Mouse (Mus musculus) right cerebral cortex, postnatal 14 days (tissue): ENCODE data around the gene Dpp10.

Source experiments
- DNase-seq: peaks from one replicate; pipeline ENCODE4 v3.0.0; 2022

Dpp10 gene

GRCm38 (mm10) chr1:124044925-124045640 is at the start of gene Dpp10:
Gene Dpp10, minus strand, starts transcription at chr1:124045559.
- DNase-seq, result peak; percentile 53

GRCm38 (mm10) chr1:124048544-124048943 is 3.2 kb upstream of the Dpp10 start:
- DNase-seq, result no peak

- DNase-seq, result peak; percentile 69
Observed at GRCm38 (mm10) chr1:124045761-124046300, 472 bp upstream of the Dpp10 start.

DNA sequence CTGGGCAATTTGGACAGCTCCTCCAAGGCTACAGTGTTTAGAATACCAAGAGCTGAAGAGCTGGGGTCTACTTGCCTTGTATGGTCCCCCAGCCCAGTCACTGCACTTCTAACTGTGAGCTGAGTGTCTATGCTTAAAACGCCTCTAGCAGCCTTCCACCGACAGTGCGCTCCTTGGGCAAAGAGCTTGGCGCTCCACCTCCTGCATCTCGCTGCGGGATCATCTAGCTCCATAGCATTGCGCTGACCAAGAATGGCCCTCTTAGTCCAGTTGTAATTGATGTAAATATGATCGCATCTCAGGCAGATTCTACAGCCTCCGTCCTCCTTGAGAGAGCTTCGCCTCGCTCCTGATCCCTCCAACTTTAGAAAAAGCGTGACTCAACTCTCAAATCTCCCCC is 1.2 kb downstream of the Dpp10 start:
- DNase-seq, result peak; percentile 15

GRCm38 (mm10) chr1:124043421-124043820 is 1.9 kb downstream of the Dpp10 start:
- no peak for DNase-seq

DNA sequence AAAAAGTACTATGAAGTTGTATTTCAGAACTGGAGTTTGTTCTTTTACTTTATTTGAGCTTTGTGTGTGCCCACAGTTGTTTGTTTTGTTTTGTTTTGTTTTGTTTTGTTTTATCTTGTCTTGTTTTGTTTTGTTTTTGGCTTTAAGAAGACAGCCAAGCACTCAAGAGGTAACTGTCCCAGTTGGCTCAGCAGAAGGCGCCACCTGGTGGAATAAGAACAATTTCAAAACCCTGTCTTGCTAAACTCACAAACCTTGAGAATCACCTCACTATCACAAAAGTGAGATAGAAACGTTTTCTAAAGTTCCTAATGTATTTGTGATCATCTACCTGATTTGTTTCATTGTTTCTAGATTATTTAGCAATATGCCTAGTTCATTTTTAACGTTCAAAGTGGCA is 3.8 kb downstream of the Dpp10 start:
- DNase-seq, result peak; percentile 31

- DNase-seq, result no peak
Observed at GRCm38 (mm10) chr1:124035306-124035990, 9.9 kb downstream of the Dpp10 start.

DNA sequence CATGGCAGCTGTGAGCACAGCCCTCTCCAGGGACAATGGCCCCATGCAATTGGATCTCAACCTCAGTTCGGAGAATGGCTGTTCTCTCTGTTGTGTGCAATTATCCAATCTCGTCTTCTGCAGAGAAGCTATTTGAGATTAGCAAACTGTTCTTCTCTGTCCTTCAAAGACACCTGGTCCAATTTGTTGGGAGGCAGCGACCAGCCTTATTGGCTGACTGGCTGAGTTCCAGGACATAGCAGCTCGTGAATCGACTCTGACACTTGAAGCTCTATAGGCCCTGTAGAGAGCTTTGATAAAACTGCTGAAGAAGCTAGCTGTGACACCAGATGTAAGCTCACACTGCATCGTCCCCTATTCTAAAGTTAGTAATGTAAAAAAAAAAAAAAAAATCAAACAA is 12.7 kb downstream of the Dpp10 start:
- DNase-seq, result no peak

GRCm38 (mm10) chr1:124031968-124032367 is 13.4 kb downstream of the Dpp10 start:
- no peak for DNase-seq

- DNase-seq, result no peak
Observed at GRCm38 (mm10) chr1:124002797-124003196, 42.6 kb downstream of the Dpp10 start.

DNA sequence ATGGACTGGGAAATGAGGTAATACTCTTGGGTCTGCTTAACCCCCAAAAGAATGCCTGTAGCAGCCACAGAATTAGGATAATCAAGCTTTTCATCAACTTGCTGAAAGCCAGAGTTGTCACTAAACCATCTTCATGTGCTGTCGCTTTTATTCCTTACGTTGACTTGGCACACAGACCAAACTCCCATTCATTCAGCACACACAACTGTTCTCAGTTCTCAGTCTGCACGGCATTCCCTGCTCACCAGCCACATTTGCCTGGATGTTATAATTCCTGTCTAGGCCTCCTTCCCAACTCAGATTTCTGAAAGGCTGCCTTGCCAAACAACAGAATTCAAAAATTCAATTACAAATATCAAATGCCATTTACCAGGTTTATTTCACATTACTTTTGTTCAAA is 49.6 kb downstream of the Dpp10 start:
- DNase-seq, result no peak

DNA sequence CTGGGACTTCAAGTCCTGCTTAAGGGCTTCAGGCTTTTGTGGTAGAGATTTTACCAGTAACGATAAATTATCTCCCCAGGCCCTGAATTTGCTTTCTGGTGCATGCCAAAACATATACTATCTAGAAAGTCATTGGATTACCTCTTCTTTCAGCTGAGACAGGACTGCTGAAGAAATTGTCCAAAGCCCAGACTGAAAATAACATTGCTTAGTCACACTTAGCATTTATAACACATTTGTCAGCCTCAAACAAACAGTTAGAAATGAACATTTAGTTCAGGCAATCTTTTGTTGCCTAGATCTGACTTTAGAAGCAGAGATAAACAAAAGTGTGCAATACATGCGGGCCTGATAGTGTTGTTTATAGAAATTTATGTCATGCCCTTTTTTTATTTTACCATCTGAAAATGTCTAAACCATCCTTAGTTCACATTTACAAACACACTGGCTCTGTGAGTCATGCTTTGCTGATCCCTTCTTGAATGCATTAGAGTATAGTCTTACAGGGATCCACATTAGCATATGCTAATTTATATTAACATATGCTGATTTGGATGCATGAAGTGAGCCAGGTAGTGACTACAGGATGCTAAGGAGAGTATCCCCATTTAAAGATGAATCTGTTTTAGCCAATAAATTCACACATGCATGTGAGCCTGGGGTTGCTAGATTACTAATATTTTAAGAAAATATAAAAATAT is 59.9 kb downstream of the Dpp10 start:
- no peak for DNase-seq

DNA sequence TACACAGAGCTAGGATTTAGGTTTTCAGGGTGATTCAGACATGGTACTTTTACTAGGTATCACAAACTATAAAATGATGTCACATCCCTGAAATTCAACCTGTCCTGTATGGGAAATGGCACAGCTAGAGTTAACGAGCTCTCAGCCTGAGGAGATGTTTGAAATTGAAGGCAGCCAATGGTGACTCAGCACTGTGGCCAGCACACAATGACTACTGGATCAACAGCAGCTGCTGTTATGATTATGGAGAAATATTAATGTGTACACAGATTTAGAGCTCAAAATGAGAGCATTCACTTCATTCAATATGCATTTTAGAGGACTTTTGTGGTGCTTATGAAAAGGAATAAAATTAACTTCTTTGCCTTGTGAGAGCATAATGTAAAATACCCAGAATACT is 66.8 kb downstream of the Dpp10 start:
- no peak for DNase-seq

GRCm38 (mm10) chr1:123974621-123975020 is 70.7 kb downstream of the Dpp10 start:
- peak; percentile 39 for DNase-seq

DNA sequence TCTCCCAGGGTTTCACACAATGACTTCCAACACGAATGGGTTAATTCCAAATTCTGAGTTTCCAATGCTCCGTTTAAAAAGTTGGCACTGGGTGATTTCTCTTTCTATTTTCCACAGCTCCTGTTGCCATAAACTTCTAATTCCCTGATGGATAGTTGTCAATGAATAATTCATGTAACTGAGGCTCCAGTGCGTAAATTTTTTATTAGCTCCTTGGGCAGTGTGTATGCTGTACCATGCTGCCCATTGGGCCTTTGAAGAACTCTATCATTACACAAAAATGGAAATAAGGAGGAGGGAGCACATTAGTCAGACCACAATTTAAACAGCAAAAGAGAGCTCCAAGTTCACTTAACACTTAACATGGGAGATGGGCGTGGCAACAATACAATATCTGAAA is 99.2 kb downstream of the Dpp10 start:
- DNase-seq, result no peak

- DNase-seq, result no peak
Observed at GRCm38 (mm10) chr1:123940826-123941225, 104.5 kb downstream of the Dpp10 start.

GRCm38 (mm10) chr1:123933812-123934727 is 111.3 kb downstream of the Dpp10 start:
- no peak for DNase-seq

DNA sequence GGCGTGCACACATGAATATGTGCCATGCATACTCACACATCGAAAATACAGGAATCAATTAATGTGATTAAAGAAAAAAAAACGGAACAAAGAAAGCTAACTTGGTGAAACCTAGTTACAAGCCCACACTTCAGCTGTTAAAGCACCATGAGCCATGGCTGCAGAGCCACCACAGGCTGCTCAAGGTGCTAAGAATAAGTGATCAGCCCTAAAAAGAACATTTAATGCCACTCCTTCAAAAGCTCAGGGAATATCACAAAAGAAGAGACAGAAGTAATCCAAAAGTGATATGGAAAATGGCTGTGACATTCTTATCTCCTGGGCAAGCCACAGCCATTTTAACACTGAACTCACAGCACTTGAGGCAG is 117.4 kb downstream of the Dpp10 start:
- no peak for DNase-seq

DNA sequence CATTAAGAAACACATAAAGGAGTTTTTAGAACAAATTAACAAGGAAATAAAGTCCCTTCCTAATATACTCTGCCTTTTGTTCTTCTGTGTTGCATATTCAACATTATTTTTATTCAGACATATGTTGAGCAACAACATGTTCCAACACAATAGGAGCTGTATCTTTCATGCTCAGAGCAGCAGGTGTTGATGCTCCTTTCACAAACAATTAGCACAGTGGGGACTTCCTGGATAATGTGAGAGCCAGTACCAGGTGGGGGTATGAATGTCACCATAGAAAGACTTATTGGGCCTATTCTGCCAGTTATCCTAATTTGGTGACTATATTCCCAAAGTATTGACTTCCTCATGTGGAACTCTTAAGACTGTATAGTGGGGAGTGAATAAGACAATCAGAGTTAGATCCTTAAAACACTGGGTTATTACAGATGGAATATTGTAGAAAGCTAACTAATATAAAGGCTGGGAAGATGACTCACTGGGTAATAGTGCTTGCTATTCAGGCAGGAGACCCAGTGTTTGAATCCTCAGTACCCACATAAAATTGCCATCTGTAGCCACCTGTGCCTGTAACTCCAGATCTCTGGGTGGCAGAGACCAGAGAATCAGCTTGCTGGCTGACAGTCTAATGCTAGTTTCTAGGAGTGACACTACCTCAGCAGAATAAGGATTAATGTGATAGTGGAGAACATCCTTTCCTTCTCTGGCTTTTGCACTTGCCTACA is 117.9 kb downstream of the Dpp10 start:
- no peak for DNase-seq

DNA sequence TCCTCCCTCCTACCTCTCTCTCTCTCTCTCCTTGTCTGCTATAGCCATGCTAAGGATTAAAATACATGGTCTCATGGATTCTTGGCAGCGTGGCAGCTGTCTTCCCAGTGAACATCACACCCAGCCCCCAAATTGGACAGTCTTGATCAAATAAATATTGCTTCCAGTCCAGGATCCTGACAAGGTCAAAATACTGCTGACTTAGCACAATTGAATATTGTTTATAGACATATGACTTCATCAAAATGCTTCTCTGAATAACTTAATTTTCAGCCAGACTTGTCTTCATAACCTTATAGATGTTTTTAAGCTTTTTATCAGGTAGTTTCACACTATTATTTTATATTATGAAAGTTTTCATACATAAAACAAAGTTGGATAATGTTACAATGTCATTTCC is 120.5 kb downstream of the Dpp10 start:
- no peak for DNase-seq

- DNase-seq, result no peak
Observed at GRCm38 (mm10) chr1:123923907-123924306, 121.5 kb downstream of the Dpp10 start.

GRCm38 (mm10) chr1:123919606-123920005 is 125.8 kb downstream of the Dpp10 start:
- no peak for DNase-seq
